Mouse (Mus musculus) cerebral cortex, adult 2 months (tissue): ENCODE measurements around the gene Plagl2.

ENCODE experiments used
- WGBS: fragments of 180-500 bp; shearing (Covaris S2); methylation state at CpG from one replicate; pipeline ENCODE4 v1.1.7; 2018; 5-methylcytosine and 5-hydroxymethylcytosine counted together

Gene Plagl2

GRCm38 (mm10) chr2:153241250-153242014 lies at the start of gene Plagl2, which contains the start of gene Pofut1:
TSS of gene Plagl2 (minus strand) at chr2:153241426.
TSS of gene Pofut1 (plus strand) at chr2:153241533.
- WGBS = 0% methylated on average over 46 of the region's 72 CpGs

DNA sequence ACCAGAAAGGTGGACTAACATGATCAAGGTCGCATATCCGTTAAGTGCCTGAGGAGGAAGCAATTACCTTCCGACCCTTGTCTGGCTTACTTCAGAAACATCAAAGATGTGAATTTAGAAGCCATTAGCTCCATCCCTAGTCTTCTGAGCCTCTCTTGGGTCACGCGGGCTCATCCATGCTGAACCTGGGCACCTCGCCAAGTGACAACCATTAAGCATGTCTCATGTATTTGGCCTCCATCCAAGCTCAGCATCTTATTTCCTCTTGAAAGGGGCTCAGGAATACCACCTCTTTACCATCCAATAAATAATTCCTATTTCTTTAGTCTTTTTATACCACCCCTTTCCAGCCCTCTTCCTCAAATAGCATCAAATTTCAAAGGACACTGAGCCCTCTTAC lies 46.6 kb upstream of the Plagl2 start:
- WGBS = 26% methylated on average over 6 of the region's 6 CpGs

GRCm38 (mm10) chr2:153286524-153286923 lies 45.3 kb upstream of the Plagl2 start:
- 96% methylated on average over 4 of the region's 4 CpGs for WGBS

- WGBS = 90% methylated on average over 6 of the region's 6 CpGs
These were observed 42.7 kb upstream of the Plagl2 start for GRCm38 (mm10) chr2:153283919-153284318.

GRCm38 (mm10) chr2:153278357-153278756 lies 37.1 kb upstream of the Plagl2 start:
- 94% methylated on average over 5 of the region's 5 CpGs for WGBS

DNA sequence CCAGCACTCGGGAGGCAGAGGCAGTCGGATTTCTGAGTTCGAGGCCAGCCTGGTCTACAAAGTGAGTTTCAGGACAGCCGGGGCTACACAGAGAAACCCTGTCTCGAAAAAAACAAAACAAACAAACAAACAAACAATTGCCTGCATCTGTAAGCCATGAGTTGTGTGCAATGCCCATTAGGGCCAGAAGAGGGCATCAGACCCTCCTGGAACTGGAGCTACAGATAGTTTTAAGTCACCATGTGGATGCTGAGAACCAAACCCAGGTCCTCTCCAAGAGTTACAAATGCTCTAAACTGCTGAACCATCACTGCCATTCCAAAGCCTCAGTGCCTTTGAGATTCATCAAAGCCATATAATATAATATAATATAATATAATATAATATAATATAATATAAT lies 35.6 kb upstream of the Plagl2 start:
- WGBS = 95% methylated on average over 5 of the region's 5 CpGs

GRCm38 (mm10) chr2:153276440-153276839 lies 35.2 kb upstream of the Plagl2 start:
- 85% methylated on average over 8 of the region's 8 CpGs for WGBS

GRCm38 (mm10) chr2:153275577-153275976 lies 34.4 kb upstream of the Plagl2 start:
- 88% methylated on average over 3 of the region's 3 CpGs for WGBS

- 78% methylated on average over 6 of the region's 6 CpGs for whole genome bisulfite sequencing
These were observed 33.7 kb upstream of the Plagl2 start for GRCm38 (mm10) chr2:153274919-153275247.

DNA sequence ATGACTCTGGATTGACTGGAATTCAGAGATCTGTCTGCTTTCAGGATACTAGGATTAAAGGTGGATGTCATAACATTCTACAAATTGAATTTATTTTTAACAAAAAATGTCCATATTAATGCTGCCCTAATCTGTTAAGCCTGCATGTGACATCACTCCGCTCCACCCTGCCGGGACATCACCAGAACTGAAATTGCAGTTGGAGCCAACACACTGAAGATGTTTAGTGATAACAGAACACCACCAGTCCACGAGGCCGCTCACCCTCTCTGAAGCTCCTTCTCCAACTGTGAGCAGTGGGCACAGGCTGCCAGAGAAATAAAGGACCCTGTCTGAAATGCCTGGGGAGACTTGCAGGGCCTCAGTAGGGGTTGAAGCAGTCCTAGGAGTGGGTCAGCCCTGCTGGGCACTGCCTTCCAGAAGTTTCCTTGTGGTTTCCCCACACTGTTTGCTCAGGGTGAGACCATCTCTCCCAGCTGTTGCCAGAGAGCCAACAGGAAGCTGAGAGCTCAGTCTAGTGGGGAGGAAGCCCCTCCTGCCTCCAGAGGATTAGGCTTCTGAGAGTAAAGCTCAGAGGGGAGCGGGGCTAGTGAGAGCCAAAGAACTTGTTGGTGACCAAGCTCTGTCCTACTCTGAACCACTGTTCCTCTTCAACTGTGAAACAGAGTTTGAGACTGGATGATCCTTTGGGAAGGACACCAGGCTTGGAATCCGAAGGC lies 33.1 kb upstream of the Plagl2 start:
- 82% methylated on average over 6 of the region's 6 CpGs for WGBS

GRCm38 (mm10) chr2:153270231-153270915 lies 29.1 kb upstream of the Plagl2 start:
- 70% methylated on average over 8 of the region's 8 CpGs for WGBS

GRCm38 (mm10) chr2:153267331-153267730 lies 26.1 kb upstream of the Plagl2 start:
- 71% methylated on average over 2 of the region's 2 CpGs for WGBS

DNA sequence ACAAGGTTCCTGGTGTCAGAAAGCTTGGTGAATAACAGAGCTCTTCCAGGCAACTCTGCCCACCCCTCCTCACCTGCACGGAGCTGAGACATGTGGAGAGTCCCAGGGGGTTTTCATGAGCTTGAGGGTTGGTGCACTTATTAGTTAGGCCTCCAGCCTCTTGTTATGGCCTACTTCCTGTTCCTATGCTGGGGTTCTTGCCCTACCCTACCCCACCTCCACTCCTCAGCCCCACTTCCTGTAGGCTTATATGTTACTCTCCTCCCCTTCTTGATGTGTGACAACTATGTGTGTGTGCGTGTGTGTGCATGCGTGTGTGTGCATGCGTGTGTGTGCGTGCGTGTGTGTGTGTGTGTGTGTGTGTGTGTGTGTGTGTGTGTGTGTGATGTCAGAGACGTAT lies 21.8 kb upstream of the Plagl2 start:
- WGBS = 92% methylated on average over 7 of the region's 7 CpGs

DNA sequence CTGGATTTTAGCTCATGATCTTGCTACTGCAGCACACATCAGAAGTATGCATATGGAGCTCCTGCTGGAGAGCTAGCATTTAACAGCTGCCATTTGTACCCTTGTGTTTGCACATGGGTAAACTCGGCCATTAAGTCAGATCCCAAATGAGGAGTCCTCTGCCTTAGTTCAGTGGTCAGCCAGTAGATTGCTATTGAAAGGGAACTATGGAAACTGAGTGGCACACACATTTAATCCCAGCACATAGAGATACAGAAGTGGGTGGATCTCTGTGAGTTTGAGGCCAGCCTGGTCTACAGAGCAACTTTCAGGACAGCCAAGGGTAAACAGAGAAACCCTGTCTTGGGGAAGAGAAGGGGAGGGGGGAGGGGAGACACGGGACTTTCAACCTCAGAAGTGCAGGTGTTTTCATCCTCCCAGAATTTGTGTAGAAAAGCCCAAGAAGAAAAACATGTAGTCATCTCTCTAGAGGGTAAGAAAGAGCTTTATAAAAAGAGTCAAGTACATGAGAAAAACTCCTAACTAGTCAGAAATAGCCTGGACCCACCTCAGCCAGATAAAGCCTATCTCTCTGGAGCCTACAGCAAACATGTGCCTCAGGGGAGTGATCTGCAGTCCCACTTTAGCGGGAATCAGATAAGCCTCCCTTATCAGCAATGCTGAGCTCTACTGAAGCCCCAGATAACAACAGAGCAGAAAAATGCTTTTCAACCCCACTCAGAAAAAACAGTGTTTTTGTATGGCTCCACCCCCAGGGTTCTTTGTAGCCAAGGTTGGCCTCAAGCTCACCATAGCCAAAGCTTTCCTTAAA lies 18.8 kb upstream of the Plagl2 start:
- WGBS = 79% methylated on average over 3 of the region's 3 CpGs

DNA sequence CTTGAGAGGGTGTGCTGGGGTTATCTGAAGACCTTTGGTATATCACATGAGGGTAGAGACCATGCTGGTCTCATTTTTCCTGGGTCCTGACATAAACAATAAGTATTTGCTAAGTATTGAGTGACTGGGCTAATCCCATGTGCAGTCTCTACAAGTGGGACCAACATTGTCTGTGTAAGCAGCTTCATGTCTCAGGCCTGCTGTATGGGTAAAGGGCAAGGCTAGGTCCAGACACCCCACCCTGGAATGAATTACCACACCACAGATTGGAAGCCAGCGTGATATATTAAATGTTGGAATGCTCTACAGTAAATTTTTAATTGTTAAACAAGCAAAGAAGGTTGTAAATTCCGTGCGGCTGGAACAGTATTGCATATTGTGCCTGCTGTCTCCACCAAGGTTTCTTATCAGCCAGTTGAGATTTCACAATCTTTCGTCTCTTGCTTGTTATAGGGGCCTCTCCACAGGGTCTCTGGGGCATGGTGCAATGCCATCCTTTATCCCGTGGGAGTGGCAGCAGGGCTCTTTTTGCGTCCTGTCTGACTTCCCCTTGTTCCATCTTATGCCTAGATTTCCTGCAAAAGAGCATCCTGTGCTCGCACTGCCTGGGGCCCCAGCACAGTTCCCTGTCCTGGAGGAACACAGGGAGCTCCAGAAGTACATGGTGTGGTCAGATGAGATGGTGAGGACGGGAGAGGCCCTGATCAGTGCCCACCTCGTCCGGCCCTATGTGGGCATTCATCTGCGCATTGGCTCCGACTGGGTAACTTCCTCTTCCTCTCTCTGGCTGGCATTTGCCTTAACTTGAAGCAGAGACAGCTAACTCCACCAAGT lies 18.0 kb upstream of the Plagl2 start:
- WGBS = 85% methylated on average over 12 of the region's 12 CpGs

DNA sequence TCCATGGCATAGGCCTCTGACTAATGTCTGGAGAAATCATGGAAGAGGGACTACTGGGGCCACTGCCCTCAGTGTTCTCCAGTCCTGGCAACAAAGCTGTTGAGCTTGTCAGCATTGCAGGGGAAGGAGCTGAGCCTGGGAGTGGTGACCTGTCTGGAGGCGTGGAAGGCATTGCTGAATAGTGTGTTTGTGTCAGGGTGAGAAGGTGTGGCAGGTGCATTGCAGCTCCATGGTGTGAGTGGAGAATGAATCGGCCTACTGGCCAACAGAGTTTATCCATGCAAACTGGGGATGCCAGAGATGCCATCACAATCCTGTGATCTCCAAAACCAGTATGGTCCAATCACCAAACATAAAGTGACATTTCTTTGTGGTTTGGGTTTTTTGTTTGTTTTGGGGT lies 15.4 kb upstream of the Plagl2 start:
- WGBS = 88% methylated on average over 2 of the region's 2 CpGs

GRCm38 (mm10) chr2:153249751-153250150 lies 8.5 kb upstream of the Plagl2 start:
- 75% methylated on average over 5 of the region's 5 CpGs for WGBS

DNA sequence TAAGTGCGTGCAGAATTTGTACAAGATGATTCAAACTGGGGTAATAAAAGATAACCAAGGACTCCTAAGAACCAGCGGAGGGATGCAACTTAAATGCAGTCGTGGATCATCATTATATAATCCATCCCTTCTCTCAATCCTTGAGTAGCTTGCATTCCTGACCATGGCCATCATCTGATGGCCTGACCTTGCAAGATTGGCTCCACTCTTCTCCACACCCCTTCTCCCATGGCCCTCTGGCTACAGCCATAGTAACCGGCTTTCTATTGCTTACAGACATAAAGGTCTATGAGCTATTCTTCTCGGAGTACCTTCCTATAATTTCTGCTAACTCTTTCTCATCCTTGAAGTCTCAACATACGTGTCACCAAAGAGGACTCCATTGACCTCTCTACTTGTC lies 930 bp upstream of the Plagl2 start:
- 52% methylated on average over 6 of the region's 6 CpGs for WGBS

DNA sequence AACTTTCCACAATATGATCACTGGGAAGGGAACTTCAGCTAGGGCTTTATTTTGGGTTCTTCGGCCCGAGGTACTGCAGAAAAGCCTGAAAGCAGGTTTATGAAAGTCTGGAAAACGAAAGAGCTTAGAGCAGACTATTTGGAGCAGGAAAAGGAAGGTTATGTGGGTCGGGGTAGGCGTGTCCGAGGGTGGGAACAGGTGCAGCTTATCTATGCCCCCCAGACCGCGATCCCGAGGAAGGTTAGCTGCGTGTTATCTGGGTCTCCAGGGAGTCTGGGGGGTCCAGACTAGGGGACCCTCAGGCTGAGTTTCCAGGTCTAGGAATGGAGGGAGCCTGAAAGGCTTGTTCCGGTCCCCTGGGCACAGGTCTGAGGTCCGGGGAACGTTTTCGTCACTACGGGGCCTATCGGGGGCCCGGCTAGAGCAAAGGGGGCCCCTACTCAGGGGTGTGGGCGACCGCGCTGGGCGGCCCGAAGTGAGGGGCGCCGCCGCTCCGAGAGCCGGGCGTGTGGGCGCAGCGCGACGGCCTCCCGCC lies 458 bp downstream of the Plagl2 start:
- WGBS = under 1% methylated on average over 31 of the region's 33 CpGs

DNA sequence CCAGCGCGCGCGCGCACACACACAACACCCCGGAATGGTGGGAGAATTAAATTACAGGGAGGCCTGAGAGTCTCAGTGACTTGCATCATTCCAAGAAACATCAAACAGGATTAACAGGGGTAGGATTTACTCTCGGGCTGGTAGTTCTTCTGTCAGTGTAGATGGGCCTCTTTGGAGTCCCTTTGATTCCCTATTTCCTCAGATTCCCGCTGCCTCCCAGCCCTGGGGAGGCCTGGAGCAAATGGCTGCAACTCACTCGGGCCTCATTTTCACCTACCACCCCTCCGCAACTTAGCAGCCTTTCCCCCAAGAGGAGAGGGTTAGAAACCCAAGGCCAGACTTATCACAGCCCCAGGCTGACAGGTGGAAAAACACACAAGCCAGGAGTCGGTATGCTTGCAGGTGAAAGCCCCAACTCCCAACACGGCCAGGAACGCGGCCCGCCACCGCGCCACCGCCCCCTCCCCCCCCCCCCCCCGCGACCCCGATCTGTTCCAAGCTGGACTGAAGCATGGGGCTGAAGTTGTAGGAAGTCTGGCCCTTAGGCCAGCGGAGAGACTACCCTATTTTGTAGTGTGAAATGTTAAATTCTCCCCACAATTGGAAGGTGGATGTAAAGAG lies 1.3 kb downstream of the Plagl2 start:
- WGBS = 8% methylated on average over 22 of the region's 22 CpGs
